Mouse (Mus musculus): Measurements from ENCODE around the gene Wbp4.
A peak's percentile ranks its signal among the peaks of the same experiment; 100 is the strongest.
"Not testable (repeated sequence)": the region's sequence is repeated elsewhere in the genome, so short reads cannot be mapped to it uniquely, and the experiment has no call there.

Wbp4 gene

GRCm38 (mm10) chr14:79481339-79482151 is at the start of gene Wbp4:
Gene Wbp4, minus strand, starts transcription at chr14:79481520.
- peak; percentile 87 to 92 for DNase-seq (ENCODE audit: low spot score in 2 of 2)

GRCm38 (mm10) chr14:79530761-79531160 is 49.4 kb upstream of the Wbp4 start:
- DNase-seq (ENCODE audit: low spot score in 2 of 2) = no peak

- peak; percentile 65 to 71 for DNase-seq (ENCODE audit: low spot score in 2 of 2)
Measured at GRCm38 (mm10) chr14:79529581-79530554, 48.5 kb upstream of the Wbp4 start.

- no peak for DNase-seq (ENCODE audit: low spot score in 2 of 2)
Measured at GRCm38 (mm10) chr14:79527704-79528103, 46.4 kb upstream of the Wbp4 start.

GRCm38 (mm10) chr14:79526106-79526505 is 44.8 kb upstream of the Wbp4 start:
- DNase-seq (ENCODE audit: low spot score in 2 of 2) = not testable (repeated sequence)

- DNase-seq (ENCODE audit: low spot score in 2 of 2) = no peak
Measured at GRCm38 (mm10) chr14:79522387-79522786, 41.1 kb upstream of the Wbp4 start.

GRCm38 (mm10) chr14:79521471-79522117 is 40.3 kb upstream of the Wbp4 start:
- DNase-seq (ENCODE audit: low spot score in 2 of 2) = no peak

GRCm38 (mm10) chr14:79521056-79521455 is 39.7 kb upstream of the Wbp4 start:
- no peak for DNase-seq (ENCODE audit: low spot score in 2 of 2)

- DNase-seq (ENCODE audit: low spot score in 2 of 2) = no peak
Measured at GRCm38 (mm10) chr14:79520612-79521011, 39.3 kb upstream of the Wbp4 start.

- no peak for DNase-seq (ENCODE audit: low spot score in 2 of 2)
Measured at GRCm38 (mm10) chr14:79519663-79519975, 38.3 kb upstream of the Wbp4 start.

GRCm38 (mm10) chr14:79518761-79519662 is 37.7 kb upstream of the Wbp4 start:
- no peak for DNase-seq (ENCODE audit: low spot score in 2 of 2)

GRCm38 (mm10) chr14:79518123-79518522 is 36.8 kb upstream of the Wbp4 start:
- no peak for DNase-seq (ENCODE audit: low spot score in 2 of 2)

GRCm38 (mm10) chr14:79517185-79517740 is 35.9 kb upstream of the Wbp4 start:
- no peak for DNase-seq (ENCODE audit: low spot score in 2 of 2)

GRCm38 (mm10) chr14:79516751-79517150 is 35.4 kb upstream of the Wbp4 start:
- DNase-seq (ENCODE audit: low spot score in 2 of 2) = no peak

GRCm38 (mm10) chr14:79516243-79516610 is 34.9 kb upstream of the Wbp4 start:
- DNase-seq (ENCODE audit: low spot score in 2 of 2) = no peak

- peak; percentile 79 to 85 for DNase-seq (ENCODE audit: low spot score in 2 of 2)
Measured at GRCm38 (mm10) chr14:79515511-79516242, 34.4 kb upstream of the Wbp4 start.

GRCm38 (mm10) chr14:79515100-79515499 is 33.8 kb upstream of the Wbp4 start:
- no peak for DNase-seq (ENCODE audit: low spot score in 2 of 2)

- DNase-seq (ENCODE audit: low spot score in 2 of 2) = no peak
Measured at GRCm38 (mm10) chr14:79513951-79514350, 32.6 kb upstream of the Wbp4 start.

GRCm38 (mm10) chr14:79511521-79511920 is 30.2 kb upstream of the Wbp4 start:
- no peak for DNase-seq (ENCODE audit: low spot score in 2 of 2)

GRCm38 (mm10) chr14:79508662-79509305 is 27.5 kb upstream of the Wbp4 start:
- no peak for DNase-seq (ENCODE audit: low spot score in 2 of 2)
